Mouse (Mus musculus) urinary bladder, adult 18-20 months (tissue): ENCODE measurements around the gene Tom1l1.
"Not testable (repeated sequence)": the region's sequence is repeated elsewhere in the genome, so short reads cannot be mapped to it uniquely, and the experiment has no call there.

ENCODE experiments used
- DNase-seq, 2 experiments: peaks; one replicate each; pipeline ENCODE4 v3.0.0; 2022; ENCODE audit warnings: low spot score in 2 of 2, mixed read lengths in 2 of 2

Tom1l1 gene

GRCm38 (mm10) chr11:90687460-90688416 is at the start of gene Tom1l1:
Gene Tom1l1, minus strand, starts transcription at chr11:90688366.
- peak; percentile 66 to 70 for DNase-seq

GRCm38 (mm10) chr11:90733575-90733974 is 45.4 kb upstream of the Tom1l1 start:
- DNase-seq: no peak

GRCm38 (mm10) chr11:90727354-90728125 is 39.4 kb upstream of the Tom1l1 start:
- DNase-seq: no peak

- DNase-seq: no peak
These were observed 38.6 kb upstream of the Tom1l1 start for GRCm38 (mm10) chr11:90726730-90727129.

- no peak for DNase-seq
These were observed 34.1 kb upstream of the Tom1l1 start for GRCm38 (mm10) chr11:90722304-90722703.

GRCm38 (mm10) chr11:90717719-90718118 is 29.6 kb upstream of the Tom1l1 start:
- DNase-seq: no peak

GRCm38 (mm10) chr11:90711596-90711995 is 23.4 kb upstream of the Tom1l1 start:
- no peak for DNase-seq

GRCm38 (mm10) chr11:90707134-90707533 is 19.0 kb upstream of the Tom1l1 start:
- not testable (repeated sequence) for DNase-seq

- DNase-seq: peak; percentile 18 to 30
These were observed 9.5 kb upstream of the Tom1l1 start for GRCm38 (mm10) chr11:90697480-90698240.

- no peak for DNase-seq
These were observed 7.6 kb upstream of the Tom1l1 start for GRCm38 (mm10) chr11:90695811-90696210.

- no peak for DNase-seq
These were observed 6.0 kb upstream of the Tom1l1 start for GRCm38 (mm10) chr11:90694206-90694605.

- no peak for DNase-seq
These were observed 2.2 kb upstream of the Tom1l1 start for GRCm38 (mm10) chr11:90690361-90690760.

GRCm38 (mm10) chr11:90687040-90687439 is 1.1 kb downstream of the Tom1l1 start:
- DNase-seq: no peak

GRCm38 (mm10) chr11:90686287-90687025 is 1.7 kb downstream of the Tom1l1 start:
- peak in 1 of 2 experiments; percentile 14 for DNase-seq

GRCm38 (mm10) chr11:90685196-90685595 is 3.0 kb downstream of the Tom1l1 start:
- DNase-seq: no peak

- DNase-seq: no peak
These were observed 3.4 kb downstream of the Tom1l1 start for GRCm38 (mm10) chr11:90684765-90685164.

GRCm38 (mm10) chr11:90681171-90681570 is 7.0 kb downstream of the Tom1l1 start:
- no peak for DNase-seq

- no peak for DNase-seq
These were observed 9.6 kb downstream of the Tom1l1 start for GRCm38 (mm10) chr11:90678582-90678981.

GRCm38 (mm10) chr11:90677771-90678288 is 10.3 kb downstream of the Tom1l1 start:
- DNase-seq: no peak

- DNase-seq: no peak
These were observed 11.1 kb downstream of the Tom1l1 start for GRCm38 (mm10) chr11:90677027-90677426.
